Mouse (Mus musculus): Measurements from ENCODE around the gene D630023F18Rik.

DNA sequence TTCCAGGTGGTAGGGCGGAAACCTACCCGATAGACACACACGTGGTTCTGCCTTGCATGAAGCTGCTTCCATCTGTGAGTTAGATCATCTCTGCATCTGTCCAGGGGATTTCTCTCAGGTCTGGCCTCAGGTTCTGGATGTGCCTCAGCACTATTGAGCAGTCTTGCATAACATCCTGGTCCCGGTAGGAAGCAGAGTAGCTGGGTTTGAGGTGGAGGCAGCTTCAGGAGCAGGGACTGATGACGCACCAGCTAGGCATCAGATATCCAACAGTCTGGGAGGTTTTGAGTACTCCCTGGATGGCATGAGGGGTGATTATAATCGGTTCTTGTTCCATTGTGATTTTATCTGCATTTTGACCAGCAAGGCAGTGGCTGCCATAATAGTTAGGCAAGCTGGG is 14.5 kb upstream of the D630023F18Rik start:
- TF ChIP-seq POLR2A (IDR thresholded peaks at IDR 0.05; ENCODE audit: insufficient read length, low read depth): no peak
- TF ChIP-seq MYOD1 (IDR thresholded peaks at IDR 0.05; ENCODE audit: control insufficient read depth in 1 of 3, insufficient read length in 2 of 3, low read depth in 2 of 3): no peak
- TF ChIP-seq USF1 (IDR thresholded peaks at IDR 0.05; ENCODE audit: low read depth): no peak
- no peak for TF ChIP-seq MAX (IDR thresholded peaks at IDR 0.05; ENCODE audit: low read depth)

Data from myocyte (in vitro differentiated cells).